Mouse (Mus musculus): Measurements from ENCODE around the gene Vrk3. TPM values are rescaled to one million over a fixed set of nuclear protein-coding genes. Genes with fewer than 3 reads are reported as not detected.
A peak's percentile ranks its signal among the peaks of the same experiment; 100 is the strongest.

Gene Vrk3
- total and polyA plus RNA-seq, 2 experiments from 2014 or later = 18.7 to 31.1 TPM

DNA sequence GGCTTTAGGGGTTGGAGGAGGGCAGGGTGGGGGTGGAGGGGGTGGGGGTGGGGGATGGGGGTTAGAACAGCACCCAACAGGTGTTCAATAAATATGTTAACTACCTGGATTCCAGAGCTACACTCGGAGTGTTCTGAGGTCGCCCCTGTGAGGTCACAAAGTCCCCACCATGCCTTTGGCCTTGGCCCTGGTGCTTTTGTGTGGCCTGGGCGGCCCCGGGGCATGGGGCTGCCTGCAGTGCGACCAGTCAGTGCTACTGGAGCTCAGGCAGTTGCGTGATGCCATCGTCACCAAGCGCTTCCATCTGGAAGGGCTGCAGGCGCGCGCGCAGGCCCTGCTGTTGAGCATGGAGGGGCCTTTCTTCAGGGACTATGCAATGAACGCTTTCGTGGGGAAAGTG is 39.6 kb upstream of the Vrk3 start, which contains the start of gene Izumo2:
TSS of gene Izumo2 (plus strand) at position 169 of the 400 bp plus-strand sequence.
- no peaks in the 10 kb centered on the region for H3K4me1 ChIP-seq (ENCODE audit: insufficient read depth)
- no peaks in the 10 kb centered on the region for H3K36me3 ChIP-seq (ENCODE audit: insufficient read depth)
- no peak for TF ChIP-seq CTCF (IDR thresholded peaks at IDR 0.05; ENCODE audit: low read depth)
- no peaks in the 10 kb centered on the region for H3K27me3 ChIP-seq (ENCODE audit: insufficient read depth, low read length)
- H3K9ac ChIP-seq = no peak within 1 kb of the TSS
- no peak within 1 kb of the TSS for H3K4me3 ChIP-seq (ENCODE audit: low read depth, low read length)
- no peak within 1 kb of the TSS for H3K27ac ChIP-seq (ENCODE audit: low read depth, low read length)
- ATAC-seq = no peak
- WGBS = 73% methylated on average over 14 of the region's 14 CpGs
- no peaks in the 10 kb centered on the region for H3K9me3 ChIP-seq (ENCODE audit: low read length)
- no peak within 1 kb of the TSS for H3K4me2 ChIP-seq (ENCODE audit: low read depth)
- DNase-seq = no peak

DNA sequence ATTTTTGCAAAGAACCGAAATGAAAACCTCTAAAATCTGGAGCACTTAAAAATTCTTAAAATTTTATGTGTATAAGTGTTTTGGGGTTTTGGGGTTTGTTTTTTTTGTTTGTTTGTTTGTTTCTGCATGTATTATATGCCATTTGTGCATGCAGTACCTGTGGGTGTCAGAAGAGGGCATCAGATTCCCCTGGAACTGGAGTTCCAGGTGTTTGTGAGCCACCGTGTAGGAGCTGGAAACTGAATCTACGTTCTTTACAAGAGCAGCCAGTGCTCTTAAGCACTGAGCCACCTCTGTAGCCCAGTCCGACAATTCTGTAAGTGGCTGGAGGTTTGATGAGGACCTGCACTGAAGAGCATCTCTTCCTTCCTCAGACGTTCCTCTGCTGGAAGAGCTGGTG is 38.3 kb upstream of the Vrk3 start:
- ATAC-seq (no peak), DNase-seq (no peak)
- no peak overlapping the region for H3K4me2 ChIP-seq (ENCODE audit: low read depth)
- no peaks in the 10 kb centered on the region for H3K36me3 ChIP-seq (ENCODE audit: insufficient read depth)
- no peaks in the 10 kb centered on the region for H3K4me1 ChIP-seq (ENCODE audit: insufficient read depth)
- WGBS = 85% methylated on average over 5 of the region's 5 CpGs
- no peaks in the 10 kb centered on the region for H3K9me3 ChIP-seq (ENCODE audit: low read length)
- no peak overlapping the region for H3K4me3 ChIP-seq (ENCODE audit: low read depth, low read length)
- no peak overlapping the region for H3K27ac ChIP-seq (ENCODE audit: low read depth, low read length)
- no peak overlapping the region for H3K9ac ChIP-seq
- TF ChIP-seq CTCF (IDR thresholded peaks at IDR 0.05; ENCODE audit: low read depth) = no peak
- no peaks in the 10 kb centered on the region for H3K27me3 ChIP-seq (ENCODE audit: insufficient read depth, low read length)

DNA sequence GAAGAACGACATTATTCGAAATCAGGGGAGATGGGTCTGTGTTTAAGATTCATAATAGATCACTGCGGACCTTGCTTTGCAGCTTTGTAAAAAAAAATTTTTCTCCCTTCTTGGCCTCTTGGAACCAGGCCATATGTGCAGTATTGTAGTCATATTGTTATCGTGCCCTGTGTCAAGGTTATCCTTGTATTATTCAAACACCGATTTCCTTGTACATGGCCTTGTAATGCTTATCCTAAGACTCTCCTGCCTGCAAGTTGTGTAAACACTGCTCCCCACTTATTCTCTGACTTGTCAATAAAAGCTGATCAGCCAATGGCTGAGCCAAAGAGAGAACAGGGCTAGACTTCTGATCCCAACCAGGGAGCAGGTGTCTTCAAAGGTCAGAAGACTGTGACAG is 26.2 kb upstream of the Vrk3 start:
- H3K9ac ChIP-seq = no peak overlapping the region
- H3K4me2 ChIP-seq (ENCODE audit: low read depth) = no peak overlapping the region
- DNase-seq (no peak), ATAC-seq (no peak)
- no peak overlapping the region for H3K4me3 ChIP-seq (ENCODE audit: low read depth, low read length)
- TF ChIP-seq CTCF (IDR thresholded peaks at IDR 0.05; ENCODE audit: low read depth) = no peak
- H3K27ac ChIP-seq (ENCODE audit: low read depth, low read length) = no peak overlapping the region
- WGBS = 77% methylated on average over 5 of the region's 5 CpGs
- H3K36me3 ChIP-seq (ENCODE audit: insufficient read depth) = no peaks in the 10 kb centered on the region
- H3K27me3 ChIP-seq (ENCODE audit: insufficient read depth, low read length) = no peaks in the 10 kb centered on the region
- no peaks in the 10 kb centered on the region for H3K4me1 ChIP-seq (ENCODE audit: insufficient read depth)
- H3K9me3 ChIP-seq (ENCODE audit: low read length) = no peaks in the 10 kb centered on the region

DNA sequence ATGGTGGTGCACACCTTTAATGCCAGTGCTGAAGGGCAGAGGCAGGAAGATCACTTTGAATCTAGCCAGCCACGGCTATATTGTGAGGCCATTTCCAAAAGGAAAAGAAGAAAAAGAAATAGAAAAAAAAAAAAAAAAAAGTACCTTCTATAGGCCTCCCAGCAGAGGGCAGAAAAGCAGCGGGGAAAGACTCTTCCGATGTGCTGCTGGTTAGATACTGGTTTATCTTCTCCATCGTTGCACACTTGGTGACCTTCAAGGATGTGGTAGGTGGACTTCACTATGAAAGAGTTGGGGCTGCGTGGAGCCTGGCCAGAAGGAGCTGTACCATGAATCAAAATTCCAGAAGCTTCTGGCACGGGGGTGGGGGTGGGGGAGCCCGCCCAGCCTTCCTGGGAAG is 23.9 kb upstream of the Vrk3 start:
- Histone ChIP-seq H3K27me3 (ENCODE audit: insufficient read depth, low read length) (no peaks in the 10 kb centered on the region), H3K4me1 (ENCODE audit: insufficient read depth) (no peaks in the 10 kb centered on the region), H3K4me2 (ENCODE audit: low read depth) (no peak overlapping the region), H3K9ac (no peak overlapping the region), H3K27ac (ENCODE audit: low read depth, low read length) (no peak overlapping the region), H3K4me3 (ENCODE audit: low read depth, low read length) (no peak overlapping the region), H3K36me3 (ENCODE audit: insufficient read depth) (no peaks in the 10 kb centered on the region), H3K9me3 (ENCODE audit: low read length) (no peaks in the 10 kb centered on the region)
- DNase-seq (peak; percentile 63), ATAC-seq (no peak)
- 21% methylated on average over 7 of the region's 7 CpGs for WGBS
- peak; percentile 70 for TF ChIP-seq CTCF (IDR thresholded peaks at IDR 0.05; ENCODE audit: low read depth)

DNA sequence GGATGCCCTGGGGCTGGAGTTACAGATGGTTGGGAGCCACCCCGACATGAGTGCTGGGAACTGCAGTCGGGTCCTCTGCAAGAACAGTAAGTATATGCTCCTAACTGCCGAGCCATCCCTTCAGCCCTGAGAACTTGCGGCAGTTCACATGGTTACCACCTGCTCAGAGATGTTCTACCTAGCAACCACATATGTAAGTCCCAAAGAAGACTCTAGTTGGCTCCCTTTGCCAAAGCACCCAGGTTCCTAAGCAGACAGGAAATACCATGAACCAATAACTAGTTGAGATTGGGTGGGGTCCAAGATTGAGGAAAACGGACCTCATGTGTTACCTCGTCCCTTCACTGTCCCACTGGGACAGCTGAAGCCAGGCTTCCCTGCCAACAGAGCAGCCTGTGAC is 21.9 kb upstream of the Vrk3 start:
- H3K9ac ChIP-seq = no peak overlapping the region
- H3K9me3 ChIP-seq (ENCODE audit: low read length) = no peaks in the 10 kb centered on the region
- no peak overlapping the region for H3K4me2 ChIP-seq (ENCODE audit: low read depth)
- H3K36me3 ChIP-seq (ENCODE audit: insufficient read depth) = no peaks in the 10 kb centered on the region
- WGBS = 78% methylated on average over 6 of the region's 6 CpGs
- H3K27me3 ChIP-seq (ENCODE audit: insufficient read depth, low read length) = no peaks in the 10 kb centered on the region
- peak; percentile 43; the same call in 1 of the 2 replicates for ATAC-seq
- peak; percentile 22 for DNase-seq
- no peaks in the 10 kb centered on the region for H3K4me1 ChIP-seq (ENCODE audit: insufficient read depth)
- no peak overlapping the region for H3K4me3 ChIP-seq (ENCODE audit: low read depth, low read length)
- no peak for TF ChIP-seq CTCF (IDR thresholded peaks at IDR 0.05; ENCODE audit: low read depth)
- no peak overlapping the region for H3K27ac ChIP-seq (ENCODE audit: low read depth, low read length)

DNA sequence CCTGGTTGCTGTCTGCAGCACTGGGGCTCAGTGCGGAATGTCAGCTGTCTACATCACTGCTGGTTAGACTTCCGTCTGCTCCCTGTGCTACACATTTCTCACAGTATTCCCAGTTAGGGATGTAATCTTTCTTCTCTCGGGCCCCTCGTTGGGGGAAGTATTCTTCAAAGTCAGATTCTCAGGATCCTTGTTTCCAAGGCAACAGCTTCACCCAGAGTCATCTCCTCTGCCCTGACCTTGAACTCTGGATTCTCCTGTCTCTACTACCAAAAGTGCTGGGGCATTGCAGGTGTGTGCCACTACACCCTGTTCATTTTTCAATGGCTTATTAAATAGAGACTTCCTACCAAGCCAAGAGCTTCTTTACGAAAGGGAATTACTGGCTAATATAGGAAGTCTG is 21.1 kb upstream of the Vrk3 start:
- Histone ChIP-seq H3K4me1 (ENCODE audit: insufficient read depth) (no peaks in the 10 kb centered on the region), H3K4me2 (ENCODE audit: low read depth) (no peak overlapping the region), H3K27me3 (ENCODE audit: insufficient read depth, low read length) (no peaks in the 10 kb centered on the region), H3K9ac (no peak overlapping the region), H3K4me3 (ENCODE audit: low read depth, low read length) (no peak overlapping the region), H3K27ac (ENCODE audit: low read depth, low read length) (no peak overlapping the region), H3K9me3 (ENCODE audit: low read length) (no peaks in the 10 kb centered on the region), H3K36me3 (ENCODE audit: insufficient read depth) (0 out of 2 replicates have a peak, but pooled peaks cover 6% of the 10 kb centered on the region)
- no peak for ATAC-seq
- no peak for DNase-seq
- TF ChIP-seq CTCF (IDR thresholded peaks at IDR 0.05; ENCODE audit: low read depth) = no peak
- WGBS = 68% methylated on average over 5 of the region's 5 CpGs

DNA sequence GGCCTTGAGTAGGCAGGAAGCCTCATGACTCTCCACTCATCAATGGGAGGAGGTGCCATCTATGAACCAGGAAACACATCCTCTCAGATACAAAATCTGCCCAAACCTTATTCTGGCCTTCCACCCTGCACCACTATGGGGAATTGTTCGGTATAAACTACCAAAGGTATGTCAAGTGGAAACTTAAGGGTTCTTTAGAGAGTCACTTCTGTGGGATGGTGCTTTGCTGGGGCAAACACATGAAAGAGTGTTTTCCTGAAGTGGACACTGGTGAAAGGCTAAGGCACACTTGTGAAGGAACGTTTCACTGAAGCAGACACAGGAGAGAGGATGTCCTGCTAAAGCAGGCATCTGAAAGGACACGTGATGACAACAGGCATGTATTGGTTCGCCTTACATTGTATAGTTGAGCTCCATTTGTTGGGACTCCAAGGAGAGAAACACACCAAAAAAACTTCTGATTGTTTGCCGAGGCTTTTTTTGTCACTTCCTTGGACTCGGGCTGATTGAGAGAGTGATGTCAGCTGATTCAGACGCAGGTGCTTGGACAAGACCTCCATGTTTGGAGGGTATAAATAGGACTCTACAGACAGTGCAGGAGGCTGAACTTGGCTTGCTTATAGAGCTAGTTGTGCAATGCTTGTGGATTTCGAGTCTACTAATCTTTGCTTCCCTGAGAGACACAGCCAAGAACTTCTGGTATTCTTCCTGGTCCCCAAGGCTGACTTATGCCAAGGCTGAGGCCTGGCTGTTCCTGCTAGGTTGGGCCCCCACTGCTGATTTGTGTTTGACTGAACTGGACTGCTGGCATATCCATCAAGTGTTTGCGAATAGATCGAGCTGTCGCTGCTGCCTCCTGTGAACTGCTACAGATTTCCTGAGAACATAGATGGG is 19.9 kb upstream of the Vrk3 start:
- 0 out of 2 replicates have a peak, but pooled peaks cover 6% of the 10 kb centered on the region for H3K36me3 ChIP-seq (ENCODE audit: insufficient read depth)
- H3K9ac ChIP-seq = no peak overlapping the region
- no peak overlapping the region for H3K27ac ChIP-seq (ENCODE audit: low read depth, low read length)
- no peaks in the 10 kb centered on the region for H3K4me1 ChIP-seq (ENCODE audit: insufficient read depth)
- ATAC-seq (no peak), DNase-seq (no peak)
- no peak for TF ChIP-seq CTCF (IDR thresholded peaks at IDR 0.05; ENCODE audit: low read depth)
- H3K4me2 ChIP-seq (ENCODE audit: low read depth) = no peak overlapping the region
- H3K9me3 ChIP-seq (ENCODE audit: low read length) = no peaks in the 10 kb centered on the region
- 91% methylated on average over 11 of the region's 11 CpGs for WGBS
- H3K27me3 ChIP-seq (ENCODE audit: insufficient read depth, low read length) = no peaks in the 10 kb centered on the region
- no peak overlapping the region for H3K4me3 ChIP-seq (ENCODE audit: low read depth, low read length)
